Mouse (Mus musculus) kidney, adult 2 months (tissue): ENCODE data around the gene Ubac2. TPM values are rescaled to one million over a fixed set of nuclear protein-coding genes. Genes with fewer than 3 reads are reported as not detected.

Experiments used
- DNase-seq: peaks from one replicate; pipeline ENCODE4 v3.0.0; 2021
- H3K27ac ChIP-seq: fragments of 200-500 bp; 2 replicates; pipeline ENCODE4 v1.5.1; 2012; ENCODE audit warnings: low read depth, low read length, control low read depth, inconsistent platforms; ENCODE audit not compliant: insufficient read depth
- H3K27me3 ChIP-seq: fragments of 200-500 bp; replicated peaks from 2 replicates; pipeline ENCODE4 v1.6.1; 2012; ENCODE audit warnings: mild to moderate bottlenecking, moderate library complexity, low read length, inconsistent platforms; ENCODE audit not compliant: control insufficient read depth, insufficient read depth
- H3K36me3 ChIP-seq: fragments of 200-500 bp; 2 replicates; pipeline ENCODE4 v1.6.1; 2012; ENCODE audit warnings: mild to moderate bottlenecking, moderate library complexity, low read length, inconsistent platforms; ENCODE audit not compliant: control insufficient read depth, insufficient read depth
- H3K4me1 ChIP-seq: fragments of 200-500 bp; 2 replicates; pipeline ENCODE4 v1.6.1; 2011; ENCODE audit warnings: low read length; ENCODE audit not compliant: control insufficient read depth, insufficient read depth
- H3K4me3 ChIP-seq: fragments of 200-500 bp; 2 replicates; pipeline ENCODE4 v1.5.1; 2011; ENCODE audit warnings: mild to moderate bottlenecking, low read depth, low read length, control low read depth; ENCODE audit not compliant: insufficient read depth
- CTCF ChIP-seq: fragments of 200-500 bp; conservative IDR thresholded peaks from 2 replicates; pipeline ENCODE4 v1.5.1; 2011; ENCODE audit warnings: low read depth, mild to moderate bottlenecking, control low read depth, low read length, moderate library complexity, mixed read lengths; ENCODE audit not compliant: insufficient read depth, insufficient read length
- POLR2A ChIP-seq: fragments of 200-500 bp; IDR thresholded peaks from one replicate; pipeline ENCODE4 v1.6.1; 2011; ENCODE audit warnings: low read depth, low read length, control low read depth
- WGBS: fragments of 180-500 bp; shearing (Covaris S2); methylation state at CpG from one replicate; pipeline ENCODE4 v1.1.7; 2018; 5-methylcytosine and 5-hydroxymethylcytosine counted together
- polyA plus RNA-seq: library from polyadenylated mRNA; depleted of rRNA; stranded (reverse); fragments of >200 nt; gene quantifications from 2 replicates; pipeline ENCODE4 v1.2.3, GENCODE M21; 2012

Gene Ubac2
- polyA plus RNA-seq, 1 experiment: 69.3 TPM

DNA sequence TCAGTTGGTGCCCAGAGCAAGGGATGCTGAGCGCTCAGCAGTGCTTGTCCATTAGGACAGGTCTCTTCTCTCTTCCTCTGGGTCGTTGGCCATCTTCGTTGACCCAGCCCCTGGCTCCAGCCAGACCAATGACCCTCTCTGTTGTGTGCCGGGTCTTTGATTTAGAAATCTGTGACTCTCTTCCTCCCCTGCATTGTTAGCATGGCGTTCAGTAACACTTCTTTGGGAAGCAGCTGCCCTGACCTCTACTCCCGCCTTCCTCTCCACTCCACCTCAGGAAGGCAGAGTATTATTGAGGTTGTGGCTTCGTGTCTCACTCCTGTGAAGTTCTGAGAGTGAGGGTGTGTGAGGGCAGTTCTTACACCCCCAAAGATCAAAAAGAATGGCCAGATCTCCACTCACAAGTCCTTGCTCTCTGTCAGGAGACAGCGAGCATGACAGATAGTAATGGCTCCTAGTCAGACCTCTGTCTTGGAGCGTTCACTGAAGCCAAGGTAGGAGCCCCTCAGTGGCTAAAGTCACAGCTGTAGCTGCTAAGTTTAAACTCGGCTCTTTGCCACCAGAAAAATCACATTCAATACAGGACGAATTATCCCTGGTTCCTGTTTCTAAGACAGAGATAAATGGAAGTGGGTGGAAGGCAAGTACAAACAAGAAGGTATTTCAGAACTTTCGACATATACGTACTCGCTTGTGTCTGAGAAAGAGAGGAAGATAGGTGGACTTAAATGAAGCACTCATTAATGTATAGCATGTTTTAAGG, 83.9 kb downstream of the Ubac2 start:
- Histone ChIP-seq H3K27ac (no peak overlapping the region; the same call in 1 of the 2 replicates), H3K27me3 (no peaks in the 10 kb centered on the region), H3K36me3 (no peaks in the 10 kb centered on the region), H3K4me1 (peaks cover 3% of the 10 kb centered on the region; the same call in 1 of the 2 replicates), H3K4me3 (no peak overlapping the region)
- TF ChIP-seq POLR2A: no peak
- TF ChIP-seq CTCF: no peak
- DNase-seq: no peak
- 61% methylated on average over 14 of the region's 14 CpGs for WGBS

DNA sequence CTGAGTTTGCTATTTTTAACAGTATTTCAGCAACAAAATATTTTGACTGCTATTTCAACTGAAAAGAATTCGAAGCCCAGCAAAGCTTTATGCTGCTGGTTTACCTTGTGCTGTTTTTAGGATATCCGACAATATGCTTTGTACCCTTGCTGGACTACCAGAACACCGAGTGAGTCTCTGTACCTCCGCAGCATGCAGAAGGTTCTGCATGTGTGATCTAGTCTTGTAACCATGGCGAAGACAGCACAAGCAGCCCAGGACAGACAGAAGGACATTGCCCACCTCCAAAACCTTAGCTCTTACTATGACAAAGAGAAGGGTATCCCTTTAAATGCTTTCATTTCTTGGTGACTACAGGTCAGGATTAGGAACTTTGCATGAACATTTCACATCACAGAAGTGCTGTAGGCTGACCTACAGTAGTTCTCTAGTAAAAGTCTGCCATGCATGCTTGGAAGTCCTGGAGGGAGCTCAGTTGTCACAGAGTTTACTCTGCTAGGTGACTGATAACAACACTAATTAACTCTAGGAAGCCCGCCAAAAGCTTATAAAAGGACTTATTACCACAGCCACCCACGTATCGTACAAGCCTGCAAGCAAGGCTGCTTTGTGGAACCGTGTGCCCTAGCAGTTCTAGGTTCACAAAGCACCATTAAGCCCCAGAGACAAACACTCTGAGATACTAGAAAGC, 85.0 kb downstream of the Ubac2 start:
- no peak overlapping the region for H3K4me3 ChIP-seq
- DNase-seq: no peak
- no peak for TF ChIP-seq POLR2A
- TF ChIP-seq CTCF: no peak
- no peaks in the 10 kb centered on the region for H3K36me3 ChIP-seq
- H3K4me1 ChIP-seq: peaks cover 3% of the 10 kb centered on the region; the same call in 1 of the 2 replicates
- no peak overlapping the region for H3K27ac ChIP-seq
- 54% methylated on average over 9 of the region's 9 CpGs for WGBS
- H3K27me3 ChIP-seq: no peaks in the 10 kb centered on the region

DNA sequence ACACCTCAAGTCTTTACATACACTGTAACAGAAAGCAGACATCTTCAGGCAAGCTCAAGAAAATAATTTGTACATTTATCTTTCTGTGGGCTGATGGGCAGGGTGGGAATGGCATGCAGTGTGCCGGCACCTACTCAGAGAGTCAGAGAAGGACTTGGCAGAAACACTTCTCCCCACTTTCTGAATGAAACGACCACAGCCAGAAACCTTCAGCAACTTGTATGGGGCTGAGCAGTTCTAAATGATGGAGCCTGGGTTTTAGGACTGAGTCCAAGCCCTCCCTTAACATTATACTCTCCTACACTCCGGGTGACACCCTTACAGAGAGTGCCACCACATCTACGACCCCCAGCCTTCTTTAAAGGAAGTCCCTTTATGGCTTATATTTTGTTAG, 85.5 kb downstream of the Ubac2 start:
- TF ChIP-seq CTCF (no peak), POLR2A (no peak)
- 46% methylated on average over 4 of the region's 4 CpGs for WGBS
- DNase-seq: no peak
- H3K4me3 ChIP-seq: no peak overlapping the region
- H3K36me3 ChIP-seq: no peaks in the 10 kb centered on the region
- H3K27me3 ChIP-seq: no peaks in the 10 kb centered on the region
- H3K27ac ChIP-seq: no peak overlapping the region
- H3K4me1 ChIP-seq: peaks cover 3% of the 10 kb centered on the region; the same call in 1 of the 2 replicates

DNA sequence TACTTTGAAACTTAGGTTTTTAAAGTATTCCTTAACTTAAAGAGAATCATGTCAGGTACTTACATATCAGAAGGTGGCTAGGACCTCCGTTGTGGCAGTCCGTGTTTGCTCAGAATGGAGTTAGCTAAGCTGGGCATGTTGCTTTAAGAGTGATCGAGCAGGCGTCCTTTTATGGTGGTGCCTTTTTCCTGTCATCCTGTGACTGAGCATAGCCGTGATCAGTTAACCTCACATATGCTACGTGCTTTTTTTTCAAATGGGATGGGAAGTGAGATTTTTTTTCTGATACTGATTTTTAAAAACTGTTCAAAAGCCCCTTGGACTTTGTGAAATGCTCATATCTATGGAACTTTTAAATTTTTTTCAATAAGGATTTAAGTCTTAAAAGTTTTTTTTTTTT, 86.6 kb downstream of the Ubac2 start, which contains the start of gene Gpr183:
TSS of gene Gpr183 (minus strand) at position 206 of the 400 bp plus-strand sequence.
- WGBS: 63% methylated on average over 6 of the region's 6 CpGs
- no peaks in the 10 kb centered on the region for H3K27me3 ChIP-seq
- DNase-seq: no peak
- H3K4me3 ChIP-seq: no peak within 1 kb of the TSS
- TF ChIP-seq CTCF (no peak), POLR2A (no peak)
- H3K4me1 ChIP-seq: peaks cover 3% of the 10 kb centered on the region; the same call in 1 of the 2 replicates
- H3K27ac ChIP-seq: no peak within 1 kb of the TSS
- H3K36me3 ChIP-seq: no peaks in the 10 kb centered on the region

DNA sequence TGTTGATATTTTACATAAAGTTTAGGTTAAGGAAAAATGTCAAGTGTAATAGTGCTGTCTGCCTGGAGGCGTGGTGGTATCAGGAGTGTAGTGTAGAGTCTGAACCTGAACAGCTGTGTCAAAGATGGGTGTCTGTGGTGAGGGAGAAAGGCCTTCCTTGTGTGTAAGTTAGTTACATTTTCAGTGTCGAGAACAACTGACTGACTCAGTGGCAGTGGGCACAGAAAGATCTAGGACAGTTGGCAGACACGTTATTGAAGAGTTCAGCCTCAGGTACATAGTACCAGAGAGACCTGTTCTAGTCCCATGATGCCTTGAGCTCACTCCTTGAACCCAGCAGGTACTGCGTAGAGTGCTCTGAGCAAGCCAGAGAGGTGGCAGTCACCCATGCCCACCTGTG, 87.0 kb downstream of the Ubac2 start:
- Histone ChIP-seq H3K4me3 (no peak overlapping the region), H3K27ac (no peak overlapping the region), H3K27me3 (no peaks in the 10 kb centered on the region), H3K4me1 (peaks cover 3% of the 10 kb centered on the region; the same call in 1 of the 2 replicates), H3K36me3 (no peaks in the 10 kb centered on the region)
- 85% methylated on average over 4 of the region's 4 CpGs for WGBS
- no peak for TF ChIP-seq POLR2A
- TF ChIP-seq CTCF: no peak
- no peak for DNase-seq

DNA sequence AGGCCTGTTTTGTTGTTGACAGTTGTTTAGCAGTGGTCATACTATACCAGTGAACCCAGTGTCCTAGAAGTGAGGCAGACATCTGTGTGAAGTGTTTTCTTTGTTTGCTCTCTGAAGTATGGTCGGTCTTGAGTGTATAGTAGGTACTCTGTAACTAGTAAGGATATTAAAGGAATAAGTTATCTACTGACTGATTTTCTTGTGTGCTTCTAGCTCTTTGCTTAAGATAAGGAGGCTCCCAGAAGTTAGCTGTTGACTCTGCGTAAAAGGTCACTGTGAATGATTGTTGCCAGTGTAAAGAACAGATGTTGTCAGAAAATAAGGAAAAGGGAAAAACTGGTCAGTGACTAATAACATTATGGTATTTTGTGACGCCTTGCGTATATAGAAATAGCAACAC, 88.7 kb downstream of the Ubac2 start:
- Histone ChIP-seq H3K4me3 (no peak overlapping the region), H3K27me3 (no peaks in the 10 kb centered on the region), H3K4me1 (peaks cover 3% of the 10 kb centered on the region; the same call in 1 of the 2 replicates), H3K36me3 (no peaks in the 10 kb centered on the region), H3K27ac (no peak overlapping the region)
- 90% methylated on average over 4 of the region's 4 CpGs for WGBS
- TF ChIP-seq CTCF: no peak
- no peak for TF ChIP-seq POLR2A
- DNase-seq: no peak

DNA sequence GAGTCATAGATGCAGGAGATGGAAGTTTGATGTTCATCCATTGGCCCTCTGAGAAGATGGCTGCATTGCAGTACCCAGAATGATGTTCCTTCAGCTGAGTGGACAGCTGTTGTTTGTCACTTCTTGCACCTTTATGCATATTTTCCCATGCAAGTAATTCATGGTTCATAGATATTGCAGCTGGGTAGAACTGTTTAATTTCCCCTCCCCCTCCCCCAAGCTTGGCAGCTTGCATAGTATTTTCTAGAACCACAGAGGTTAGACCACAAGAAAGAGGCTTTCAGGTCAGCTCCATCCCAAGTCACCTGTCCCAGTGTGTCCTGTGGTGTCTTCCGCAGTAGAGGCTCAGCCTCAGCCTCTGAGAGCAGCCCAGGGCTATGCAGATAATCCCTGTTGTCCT, 92.0 kb downstream of the Ubac2 start:
- no peak for DNase-seq
- 93% methylated on average over 1 of the region's 1 CpGs for WGBS
- Histone ChIP-seq H3K27ac (no peak overlapping the region), H3K4me3 (no peak overlapping the region), H3K4me1 (no peaks in the 10 kb centered on the region), H3K27me3 (no peaks in the 10 kb centered on the region), H3K36me3 (no peaks in the 10 kb centered on the region)
- TF ChIP-seq CTCF (no peak), POLR2A (no peak)
